Mouse (Mus musculus) embryonic fibroblast, embryonic 13.5 days (primary cell): ENCODE measurements around the gene Grk4.
A peak's percentile ranks its signal among the peaks of the same experiment; 100 is the strongest.

Source experiments
- CTCF ChIP-seq: IDR thresholded peaks from 2 replicates; pipeline ENCODE4 v1.5.1; 2011; ENCODE audit warnings: mild to moderate bottlenecking, control low read depth, low read length, moderate library complexity, borderline replicate concordance; ENCODE audit not compliant: insufficient read depth
- POLR2A ChIP-seq: IDR thresholded peaks from 2 replicates; pipeline ENCODE4 v1.6.1; 2011; ENCODE audit warnings: low read depth, mild to moderate bottlenecking, control low read depth, low read length, moderate library complexity

- TF ChIP-seq CTCF, result no peak
- TF ChIP-seq POLR2A, result peak; percentile 64
These were observed 101.9 kb downstream of the Grk4 start for GRCm38 (mm10) chr5:34761934-34762611.
